Comparison of ENCODE assay signal across 21 mouse cellular contexts in the genomic region with DNA sequence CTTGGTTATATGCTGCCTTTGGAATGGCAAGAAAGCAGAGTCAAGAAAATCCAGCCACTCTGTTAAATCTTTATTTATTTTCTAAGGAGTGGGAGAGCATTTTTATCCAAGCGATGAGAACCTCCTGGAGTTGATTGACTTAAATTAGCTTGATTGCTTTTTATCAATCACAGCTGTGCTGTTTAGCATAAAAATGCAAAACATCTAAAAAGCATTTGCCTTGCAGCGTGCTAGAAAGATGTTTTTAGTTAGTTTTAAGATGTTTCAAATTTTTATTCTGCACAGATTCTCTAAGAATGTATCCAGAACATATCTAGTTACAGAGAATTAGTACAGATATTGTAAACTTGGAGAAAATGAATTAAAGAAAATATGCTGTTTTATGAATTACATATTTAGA.
DNase-seq lines count a peak whose midpoint lies in the region; ATAC-seq and TF ChIP-seq lines count a peak whose summit lies in the region.
"Had no signal": no experiment of that assay in that cellular context is flagged by ENCODE, and none has a peak within 500 bp of the region (broad histone marks: within the 10 kb centered on the region; RNA-seq: fewer than 3 reads in every experiment).

No protein-coding gene starts in this region.

- H3K9me3 ChIP-seq in embryonic facial prominence, embryonic 11.5 days (replicated peaks; ENCODE audit: control insufficient read depth, low read length): no peaks in the 10 kb centered on the region
- no peaks in the 10 kb centered on the region for H3K9me3 ChIP-seq in embryonic facial prominence, embryonic 10.5 days
- H3K9me3 ChIP-seq in embryonic facial prominence, embryonic 15.5 days (replicated peaks): no peaks in the 10 kb centered on the region
- H3K9me3 ChIP-seq: embryonic facial prominence, embryonic 12.5 days; forebrain, embryonic 13.5 days had no signal

- no peaks in the 10 kb centered on the region for H3K4me1 ChIP-seq in embryonic facial prominence, embryonic 11.5 days (ENCODE audit: control insufficient read depth, insufficient read depth, low read length)
- H3K4me1 ChIP-seq in embryonic facial prominence, embryonic 10.5 days: peaks cover 19% of the 10 kb centered on the region
- H3K4me1 ChIP-seq in embryonic facial prominence, embryonic 15.5 days: peaks cover 15% of the 10 kb centered on the region
- no peaks in the 10 kb centered on the region for H3K4me1 ChIP-seq in heart, adult 2 months (ENCODE audit: control insufficient read depth, insufficient read depth, low read length)

- 31% methylated on average over 2 of the region's 2 CpGs for WGBS in embryonic facial prominence, embryonic 11.5 days
- WGBS in embryonic facial prominence, embryonic 10.5 days: 37% methylated on average over 2 of the region's 2 CpGs
- 23% methylated on average over 2 of the region's 2 CpGs for WGBS in embryonic facial prominence, embryonic 15.5 days
- WGBS in heart, adult 2 months: 77% methylated on average over 2 of the region's 2 CpGs

- H3K27ac ChIP-seq in embryonic facial prominence, embryonic 11.5 days (replicated peaks; ENCODE audit: low read depth, low read length): no peak overlapping the region
- H3K27ac ChIP-seq in embryonic facial prominence, embryonic 10.5 days (replicated peaks): no peak overlapping the region
- H3K27ac ChIP-seq in embryonic facial prominence, embryonic 15.5 days (replicated peaks): no peak overlapping the region
- H3K27ac ChIP-seq in heart, adult 2 months: no peak overlapping the region
- H3K27ac ChIP-seq: forebrain, embryonic 13.5 days had no signal

- TF ChIP-seq EP300 in heart, adult 2 months (IDR thresholded peaks at IDR 0.05; ENCODE audit: insufficient read depth, low read depth, low read length): no peak

- H3K4me2 ChIP-seq in embryonic facial prominence, embryonic 11.5 days (ENCODE audit: low read depth, low read length): no peak overlapping the region
- H3K4me2 ChIP-seq in embryonic facial prominence, embryonic 15.5 days (replicated peaks): no peak overlapping the region
- H3K4me2 ChIP-seq: forebrain, embryonic 13.5 days had no signal

- no peaks in the 10 kb centered on the region for H3K36me3 ChIP-seq in embryonic facial prominence, embryonic 11.5 days (replicated peaks; ENCODE audit: control insufficient read depth, insufficient read depth, low read depth, low read length)
- H3K36me3 ChIP-seq in embryonic facial prominence, embryonic 10.5 days (replicated peaks): no peaks in the 10 kb centered on the region
- no peaks in the 10 kb centered on the region for H3K36me3 ChIP-seq in embryonic facial prominence, embryonic 15.5 days
- no peaks in the 10 kb centered on the region for H3K36me3 ChIP-seq in heart, adult 2 months (ENCODE audit: control insufficient read depth, insufficient read depth, low read length)
- H3K36me3 ChIP-seq: embryonic facial prominence, embryonic 12.5 days had no signal

- H3K4me3 ChIP-seq in embryonic facial prominence, embryonic 11.5 days (ENCODE audit: low read depth, low read length): no peak overlapping the region
- no peak overlapping the region for H3K4me3 ChIP-seq in embryonic facial prominence, embryonic 10.5 days
- no peak overlapping the region for H3K4me3 ChIP-seq in embryonic facial prominence, embryonic 15.5 days (replicated peaks)
- H3K4me3 ChIP-seq in heart, adult 2 months: no peak overlapping the region
- H3K4me3 ChIP-seq: embryonic facial prominence, embryonic 12.5 days; forebrain, embryonic 13.5 days had no signal

- peak; percentile 76 for DNase-seq in embryonic facial prominence, embryonic 11.5 days (ENCODE audit: low spot score)
- DNase-seq in embryonic facial prominence, embryonic 10.5 days (ENCODE audit: low spot score): no peak
- peak; percentile 2 for DNase-seq in NIH3T3 (ENCODE audit: low read depth)
- DNase-seq in brain, embryonic 18.5 days (ENCODE audit: low read depth, low spot score): peak; percentile 8
- DNase-seq in heart, postnatal 25 days (ENCODE audit: low spot score): no peak
- no peak for DNase-seq in heart, adult 2 months
- DNase-seq: adrenal gland, adult 8-10 months; adrenal gland, postnatal 14 days; adrenal gland, postnatal 36 days; B cell, adult 2 months; cerebellum, adult 11-12 months; cerebellum, adult 2 months; cerebellum, adult 9-10 months; cerebellum, postnatal 10 days; cerebellum, postnatal 25 days had no signal

- H3K9ac ChIP-seq in embryonic facial prominence, embryonic 11.5 days (replicated peaks; ENCODE audit: low read length): no peak overlapping the region
- H3K9ac ChIP-seq in embryonic facial prominence, embryonic 15.5 days: no peak overlapping the region
- no peak overlapping the region for H3K9ac ChIP-seq in heart, adult 2 months (ENCODE audit: low read depth, low read length)
- H3K9ac ChIP-seq: embryonic facial prominence, embryonic 12.5 days; forebrain, embryonic 13.5 days had no signal

- no peak for ATAC-seq in embryonic facial prominence, embryonic 11.5 days (replicated peaks; ENCODE audit: insufficient number of reproducible peaks, low FRiP score, low TSS enrichment, low read depth)
- ATAC-seq in embryonic facial prominence, embryonic 15.5 days (ENCODE audit: insufficient number of reproducible peaks, low FRiP score, low TSS enrichment, low read depth): 0 out of 2 replicates have a peak, but pooled peaks have one; percentile 60
- ATAC-seq: activated CD4-positive, CD25-positive, alpha-beta regulatory T cell, adult 4 months; forebrain, embryonic 13.5 days; forebrain, embryonic 16.5 days; Patski had no signal

- no peaks in the 10 kb centered on the region for H3K79me2 ChIP-seq in heart, adult 2 months (replicated peaks; ENCODE audit: control insufficient read depth, insufficient read depth, low read length)

- H3K27me3 ChIP-seq in embryonic facial prominence, embryonic 11.5 days (ENCODE audit: control insufficient read depth, insufficient read depth, low read length): no peaks in the 10 kb centered on the region
- H3K27me3 ChIP-seq in embryonic facial prominence, embryonic 10.5 days (replicated peaks; ENCODE audit: low read depth, poor library complexity, severe bottlenecking): no peaks in the 10 kb centered on the region
- H3K27me3 ChIP-seq in embryonic facial prominence, embryonic 15.5 days: no peaks in the 10 kb centered on the region
- no peaks in the 10 kb centered on the region for H3K27me3 ChIP-seq in heart, adult 2 months (ENCODE audit: control insufficient read depth, insufficient read depth, low read length)
- H3K27me3 ChIP-seq: embryonic facial prominence, embryonic 12.5 days; forebrain, embryonic 13.5 days; Patski had no signal

- TF ChIP-seq CTCF in heart, adult 2 months (IDR thresholded peaks at IDR 0.05): no peak

- intact Hi-C loops in heart, postnatal 25 days (cut with DNase I): no loop called here
- intact Hi-C loops in heart, adult 2 months (cut with DNase I): no loop called here

- TF ChIP-seq POLR2A in heart, adult 2 months (IDR thresholded peaks at IDR 0.05; ENCODE audit: insufficient read depth, low read depth, low read length): no peak

Comparison
In these comparisons a context has a peak if more than half of its experiments do, and no peak if none do; other contexts are left out.
1. DNase-seq: peak in embryonic facial prominence, embryonic 11.5 days (single experiment), NIH3T3 (single experiment) and brain, embryonic 18.5 days (single experiment); none in embryonic facial prominence, embryonic 10.5 days (single experiment), heart, postnatal 25 days (single experiment) and heart, adult 2 months (0 of 2).